Mouse (Mus musculus) cortical plate, adult 2 months (tissue): Measurements from ENCODE around the gene Tnpo2. TPM values are rescaled to one million over a fixed set of nuclear protein-coding genes. Genes with fewer than 3 reads are reported as not detected.

Experiments
- H3K27ac ChIP-seq: fragments of 200-500 bp; 2 replicates; pipeline ENCODE4 v1.5.1; 2012; ENCODE audit warnings: low read length, control low read depth, inconsistent platforms; ENCODE audit not compliant: insufficient read depth
- H3K4me1 ChIP-seq: fragments of 200-500 bp; 2 replicates; pipeline ENCODE4 v1.6.1; 2011; ENCODE audit warnings: low read length; ENCODE audit not compliant: control insufficient read depth, insufficient read depth
- H3K4me3 ChIP-seq: fragments of 200-500 bp; 2 replicates; pipeline ENCODE4 v1.5.1; 2011; ENCODE audit warnings: mild to moderate bottlenecking, low read length, control low read depth; ENCODE audit not compliant: insufficient read depth
- CTCF ChIP-seq: fragments of 200-500 bp; IDR thresholded peaks from 2 replicates; pipeline ENCODE4 v1.5.1; 2011; ENCODE audit warnings: mild to moderate bottlenecking, control low read depth, low read length; ENCODE audit not compliant: insufficient read depth; ENCODE audit errors: extremely low read depth
- POLR2A ChIP-seq: fragments of 200-500 bp; IDR thresholded peaks from 2 replicates; pipeline ENCODE4 v1.6.1; 2011; ENCODE audit warnings: mild to moderate bottlenecking, low read length, control low read depth; ENCODE audit not compliant: insufficient read depth; ENCODE audit errors: extremely low read depth
- polyA plus RNA-seq: library from polyadenylated mRNA; depleted of rRNA; stranded (reverse); fragments of >200 nt; gene quantifications from 2 replicates; pipeline ENCODE4 v1.2.3, GENCODE M21; 2012; rRNA removed

Gene Tnpo2
- polyA plus RNA-seq = 110 and 112 TPM in 2 replicates

DNA sequence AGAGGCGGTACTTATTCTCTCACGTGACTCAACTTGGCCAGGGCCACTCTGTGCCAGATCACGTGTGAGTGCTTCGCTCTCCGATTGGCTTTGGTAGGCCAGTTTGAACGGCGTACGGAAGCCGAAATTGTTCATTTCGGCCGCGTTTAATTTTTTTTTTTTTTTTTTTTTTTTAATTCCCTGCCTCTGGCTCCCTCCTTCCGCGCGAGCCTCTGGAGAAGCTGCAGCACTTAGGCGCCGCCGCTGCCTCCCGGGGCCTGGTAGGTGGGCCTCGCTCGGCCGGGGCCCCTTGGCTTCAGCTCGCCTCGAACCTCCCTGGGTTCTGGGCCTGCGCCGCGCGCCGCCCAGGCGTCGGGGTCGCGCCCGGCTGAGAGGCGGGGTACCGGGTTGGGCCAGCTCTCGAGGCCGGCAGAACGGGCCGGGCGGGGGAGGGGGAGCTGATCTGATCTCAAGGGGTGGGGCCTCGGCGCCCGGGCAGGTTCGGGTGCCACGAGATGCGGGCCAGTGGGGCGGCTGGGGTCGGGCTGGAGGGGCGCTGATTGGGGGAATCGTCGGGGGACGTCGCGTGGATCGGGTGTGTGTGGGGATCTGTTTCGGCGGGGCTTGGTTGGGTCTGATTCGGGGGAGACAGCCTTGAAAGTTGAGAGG lies at the start of gene Tnpo2:
TSS of gene Tnpo2 (plus strand) at position 198 of the 648 bp plus-strand sequence.
- H3K27ac ChIP-seq = peak within 1 kb of the TSS; percentile 90
- TF ChIP-seq POLR2A = peak; percentile 54; the same call in 1 of the 2 replicates
- no peak for TF ChIP-seq CTCF
- H3K4me3 ChIP-seq = peak within 1 kb of the TSS; percentile 68
- no peaks in the 10 kb centered on the region; the same call in 1 of the 2 replicates for H3K4me1 ChIP-seq

DNA sequence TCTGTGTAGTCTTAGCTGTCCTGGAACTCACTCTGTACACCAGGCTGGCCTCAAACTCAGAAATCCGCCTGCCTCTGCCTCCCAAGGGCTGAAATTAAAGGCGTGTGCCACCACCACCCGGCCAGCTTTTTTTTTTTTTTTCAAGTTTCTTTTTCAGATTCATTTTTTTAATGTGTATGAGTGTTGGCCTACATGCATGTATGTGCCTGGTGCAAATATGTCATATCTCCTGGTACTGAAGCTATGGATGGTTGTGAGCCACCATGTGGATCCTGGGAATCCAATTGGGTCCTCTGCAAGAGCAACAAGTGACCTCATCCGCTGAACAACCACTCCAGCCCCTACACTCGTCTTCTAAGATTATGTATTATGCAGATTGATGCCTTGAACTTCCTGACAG lies 49.3 kb upstream of the Tnpo2 start:
- Histone ChIP-seq H3K27ac (no peak overlapping the region), H3K4me3 (no peak overlapping the region), H3K4me1 (peaks cover 7% of the 10 kb centered on the region; the same call in 1 of the 2 replicates)
- TF ChIP-seq POLR2A = no peak
- TF ChIP-seq CTCF = no peak

DNA sequence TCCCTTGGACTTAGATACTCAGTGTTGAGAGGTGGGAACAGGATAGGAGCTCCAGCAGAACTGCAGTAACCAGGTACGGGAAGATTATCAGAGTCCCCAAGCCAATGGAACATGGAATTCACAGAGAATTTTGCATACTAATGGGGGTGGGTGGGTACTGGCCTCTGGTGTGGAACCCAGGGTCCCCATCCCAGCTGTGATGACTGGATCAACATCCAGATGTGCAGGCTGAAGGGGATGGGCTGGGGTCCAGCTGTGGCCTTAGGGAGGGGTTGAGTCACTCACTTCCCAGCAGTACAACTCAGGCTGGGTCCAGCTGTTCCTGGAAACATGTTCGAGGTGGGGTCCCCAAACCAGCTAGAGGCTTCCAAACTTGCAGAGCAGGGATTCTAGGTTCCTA lies 48.8 kb upstream of the Tnpo2 start:
- TF ChIP-seq CTCF (no peak), POLR2A (no peak)

DNA sequence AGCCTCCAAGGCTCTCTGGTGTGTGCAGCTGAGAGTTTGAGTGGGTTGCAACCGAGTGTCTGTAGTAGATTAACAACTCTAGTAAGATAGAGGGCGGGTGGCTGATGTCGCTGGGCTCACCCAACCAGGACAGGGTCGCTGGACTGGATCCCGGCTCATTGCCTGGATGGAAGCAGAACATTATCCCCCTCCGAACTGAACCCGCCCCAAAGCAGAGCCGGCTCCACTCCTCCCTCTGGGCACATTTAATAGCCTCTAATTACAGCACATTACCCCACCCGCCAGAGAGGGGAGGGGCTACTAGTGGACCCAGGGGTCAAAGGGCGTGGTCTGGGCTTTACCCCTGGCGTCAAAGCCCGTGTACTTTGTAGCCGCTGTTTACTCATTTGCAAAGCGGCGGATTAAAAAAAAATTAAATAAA lies 47.4 kb upstream of the Tnpo2 start:
- no peak for TF ChIP-seq CTCF
- TF ChIP-seq POLR2A = no peak
- H3K4me1 ChIP-seq = peaks cover 7% of the 10 kb centered on the region; the same call in 1 of the 2 replicates
- no peak overlapping the region for H3K27ac ChIP-seq
- no peak overlapping the region; the same call in 1 of the 2 replicates for H3K4me3 ChIP-seq

More for the DNA sequence above, 48.8 kb upstream of the Tnpo2 start:
- no peak overlapping the region for H3K27ac ChIP-seq
- no peak overlapping the region for H3K4me3 ChIP-seq
- H3K4me1 ChIP-seq = peaks cover 7% of the 10 kb centered on the region; the same call in 1 of the 2 replicates

DNA sequence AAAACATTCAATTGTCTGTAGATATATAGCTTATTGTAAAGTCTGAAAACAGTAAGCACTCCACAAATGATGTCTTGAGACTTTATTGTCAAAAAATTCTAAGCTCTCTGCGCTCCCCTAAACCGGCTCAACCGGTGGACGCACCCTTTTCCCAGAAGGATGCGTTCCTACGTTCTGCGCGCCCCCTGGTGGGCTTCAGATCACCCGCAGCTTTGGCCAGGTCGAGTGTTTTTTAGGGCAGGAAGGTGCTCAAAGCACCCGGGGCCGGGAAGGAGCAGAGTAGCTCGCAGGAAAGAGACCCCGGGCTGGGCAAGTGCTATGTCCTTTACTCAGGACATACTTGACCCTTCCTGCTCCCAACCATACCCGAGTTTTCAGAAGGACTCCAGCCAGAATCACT lies 46.9 kb upstream of the Tnpo2 start:
- H3K4me3 ChIP-seq = peak overlapping the region; percentile 43
- TF ChIP-seq POLR2A = no peak
- TF ChIP-seq CTCF = peak; percentile 66
- peaks cover 7% of the 10 kb centered on the region; the same call in 1 of the 2 replicates for H3K4me1 ChIP-seq
- peak overlapping the region; percentile 32 for H3K27ac ChIP-seq

DNA sequence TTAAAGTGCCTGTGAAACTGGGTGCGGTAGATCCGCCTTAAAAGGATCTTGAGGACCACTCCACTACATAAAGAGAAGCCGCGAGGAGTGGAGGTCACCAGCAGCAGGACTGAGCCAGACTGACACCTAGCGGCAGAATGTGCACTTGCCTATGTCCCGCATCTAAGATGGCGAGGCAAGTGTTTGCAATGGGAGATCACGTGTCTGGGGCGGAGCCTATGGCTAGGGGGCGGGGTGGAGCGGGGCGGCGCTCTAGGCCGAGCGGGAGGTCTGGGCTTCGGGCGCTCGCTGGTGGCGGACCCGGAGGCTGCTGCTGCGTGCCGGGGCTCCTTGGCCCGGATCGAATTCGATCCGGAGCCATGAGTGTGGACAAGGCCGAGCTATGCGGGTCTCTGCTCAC lies 46.4 kb upstream of the Tnpo2 start, which contains the start of gene Hook2:
TSS of gene Hook2 (plus strand) at position 255 of the 400 bp plus-strand sequence.
- Histone ChIP-seq H3K4me3 (peak within 1 kb of the TSS; percentile 43), H3K4me1 (peaks cover 6% of the 10 kb centered on the region; the same call in 1 of the 2 replicates), H3K27ac (peak within 1 kb of the TSS; percentile 32)
- TF ChIP-seq CTCF (peak; percentile 94), POLR2A (peak; percentile 85; the same call in 1 of the 2 replicates)

DNA sequence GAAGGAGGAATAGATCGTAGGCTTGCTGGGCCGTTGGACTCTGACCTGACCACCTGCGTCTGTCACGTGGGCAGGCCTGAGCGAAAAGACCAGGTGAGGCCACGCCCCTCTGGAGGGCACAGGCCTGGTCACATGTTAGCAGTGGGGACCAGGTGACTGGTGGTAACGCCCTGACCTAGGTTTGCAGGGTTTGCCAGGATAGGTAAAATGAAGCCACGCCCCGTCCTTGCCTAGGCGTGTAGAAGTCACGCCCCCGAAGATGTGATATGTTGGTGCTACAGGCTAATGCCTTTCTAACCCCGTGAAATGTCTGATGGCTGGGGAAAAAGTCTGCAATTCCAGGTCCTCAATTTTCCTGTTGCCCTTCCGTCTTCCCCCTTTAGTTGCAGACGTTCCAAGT lies 45.9 kb upstream of the Tnpo2 start:
- TF ChIP-seq POLR2A (no peak), CTCF (no peak)
- peak overlapping the region; percentile 43 for H3K4me3 ChIP-seq
- peaks cover 6% of the 10 kb centered on the region; the same call in 1 of the 2 replicates for H3K4me1 ChIP-seq
- no peak overlapping the region for H3K27ac ChIP-seq

DNA sequence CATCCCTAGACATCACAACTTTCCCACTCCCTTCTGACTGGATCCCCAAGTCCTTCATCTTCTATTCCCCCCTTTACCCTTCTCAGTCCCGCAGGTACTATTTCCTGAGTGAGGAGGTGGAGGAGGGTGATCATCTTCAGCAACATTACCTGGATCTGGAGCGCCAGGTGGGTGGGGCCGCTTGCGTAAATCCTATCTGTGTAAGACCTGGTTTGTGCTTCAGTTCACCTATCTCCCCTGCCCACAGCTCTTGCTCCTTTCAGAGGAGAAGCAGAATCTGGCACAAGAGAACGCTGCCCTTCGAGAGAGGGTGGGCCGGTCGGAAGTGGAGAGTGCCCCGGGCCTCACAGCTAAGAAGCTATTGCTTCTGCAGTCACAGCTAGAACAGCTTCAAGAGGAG lies 42.3 kb upstream of the Tnpo2 start:
- no peak overlapping the region for H3K4me3 ChIP-seq
- 0 out of 2 replicates have a peak, but pooled peaks cover 2% of the 10 kb centered on the region for H3K4me1 ChIP-seq
- TF ChIP-seq CTCF (no peak), POLR2A (no peak)
- no peak overlapping the region for H3K27ac ChIP-seq

DNA sequence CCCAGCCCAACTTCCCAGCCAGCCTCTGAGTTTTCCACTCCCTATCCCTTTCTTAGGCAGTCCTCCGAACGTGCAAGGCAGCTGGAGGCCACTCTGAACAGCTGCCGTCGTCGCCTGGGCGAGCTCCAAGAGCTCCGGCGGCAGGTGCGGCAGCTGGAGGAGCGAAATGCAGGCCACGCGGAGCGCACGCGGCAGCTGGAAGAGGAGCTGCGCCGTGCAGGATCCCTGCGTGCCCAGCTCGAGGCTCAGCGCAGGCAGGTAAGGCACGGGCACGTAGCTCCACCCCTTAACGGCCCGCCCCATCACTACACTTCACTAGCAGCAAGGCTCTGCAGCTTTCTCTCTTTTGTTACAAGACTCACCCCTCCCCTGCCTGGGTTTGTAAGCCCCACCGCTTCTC lies 41.0 kb upstream of the Tnpo2 start:
- no peak for TF ChIP-seq CTCF
- TF ChIP-seq POLR2A = no peak
- no peak overlapping the region for H3K27ac ChIP-seq
- H3K4me1 ChIP-seq = 0 out of 2 replicates have a peak, but pooled peaks cover 2% of the 10 kb centered on the region
- H3K4me3 ChIP-seq = no peak overlapping the region

DNA sequence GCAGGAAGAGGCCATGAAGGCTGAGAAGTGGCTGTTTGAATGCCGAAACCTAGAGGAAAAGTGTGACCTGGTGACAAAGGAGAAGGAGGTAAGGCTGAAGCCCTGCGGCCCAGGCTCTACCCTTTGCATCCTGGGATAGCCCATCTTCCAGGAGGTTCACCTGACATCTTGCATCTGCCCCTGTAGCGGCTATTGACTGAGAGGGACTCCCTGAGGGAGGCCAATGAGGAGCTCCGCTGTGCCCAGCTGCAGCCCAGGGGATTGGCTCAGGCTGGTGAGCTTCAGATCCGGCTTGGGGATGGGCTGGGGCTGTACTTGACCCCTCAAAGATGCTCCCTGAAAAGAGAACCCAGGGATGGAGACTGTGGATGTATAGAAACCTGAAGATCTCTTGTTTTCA lies 39.7 kb upstream of the Tnpo2 start:
- no peaks in the 10 kb centered on the region for H3K4me1 ChIP-seq
- no peak for TF ChIP-seq CTCF
- no peak for TF ChIP-seq POLR2A
- H3K27ac ChIP-seq = no peak overlapping the region
- no peak overlapping the region for H3K4me3 ChIP-seq
